Mouse (Mus musculus) limb, embryonic 14.5 days (tissue): ENCODE measurements at regions not wholly inside any gene's neighbourhood (a gene's known extent, or its start where the extent isn't known, plus 50 kb on each side); places are given as distances from the start of the nearest gene placed in this dataset.

Experiments used
- ATAC-seq: fragments of 200-750 bp; cut with Nextera tagmentation; 2 replicates; pipeline ENCODE4 v1.8.0; 2017; ENCODE audit warnings: low read depth, moderate number of reproducible peaks, moderate TSS enrichment; ENCODE audit not compliant: low FRiP score
- DNase-seq: peaks from one replicate; pipeline ENCODE4 v3.0.0-alpha.2; 2015; ENCODE audit warnings: low spot score
- H3K27ac ChIP-seq: fragments of 300-500 bp; sonication (generic); replicated peaks from 2 replicates; pipeline ENCODE4 v1.5.1; 2014; ENCODE audit warnings: low read depth, mild to moderate bottlenecking, low read length, moderate library complexity, mixed read lengths
- H3K27me3 ChIP-seq: fragments of 300-500 bp; sonication (generic); 2 replicates; pipeline ENCODE4 v1.6.1; 2014; ENCODE audit warnings: low read length, mixed read lengths; ENCODE audit not compliant: control insufficient read depth, insufficient read depth
- H3K36me3 ChIP-seq: fragments of 300-500 bp; sonication (generic); 2 replicates; pipeline ENCODE4 v1.6.1; 2014; ENCODE audit warnings: mild to moderate bottlenecking, low read length, moderate library complexity, mixed read lengths; ENCODE audit not compliant: control insufficient read depth, insufficient read depth
- H3K4me1 ChIP-seq: fragments of 300-500 bp; sonication (generic); 2 replicates; pipeline ENCODE4 v1.6.1; 2014; ENCODE audit warnings: antibody characterized with exemption, low read length, mixed read lengths; ENCODE audit not compliant: control insufficient read depth, insufficient read depth
- H3K4me2 ChIP-seq: fragments of 300-500 bp; sonication (generic); replicated peaks from 2 replicates; pipeline ENCODE4 v1.6.1; 2014; ENCODE audit warnings: low read depth, mild to moderate bottlenecking, low read length, moderate library complexity; ENCODE audit not compliant: severe bottlenecking
- H3K4me3 ChIP-seq: fragments of 300-500 bp; sonication (generic); replicated peaks from 2 replicates; pipeline ENCODE4 v1.5.1; 2014; ENCODE audit warnings: low read length
- H3K9ac ChIP-seq: fragments of 300-500 bp; sonication (generic); 2 replicates; pipeline ENCODE4 v1.6.1; 2014; ENCODE audit warnings: mild to moderate bottlenecking, low read depth, low read length, moderate library complexity; ENCODE audit not compliant: severe bottlenecking
- H3K9me3 ChIP-seq: fragments of 300-500 bp; sonication (generic); 2 replicates; pipeline ENCODE4 v1.6.1; 2016; ENCODE audit warnings: low read length; ENCODE audit not compliant: control insufficient read depth
- POLR2A ChIP-seq: fragments of 200-500 bp; IDR thresholded peaks from 2 replicates; pipeline ENCODE4 v1.8.0; 2012; ENCODE audit warnings: inconsistent platforms, mild to moderate bottlenecking, moderate library complexity, borderline replicate concordance; ENCODE audit not compliant: insufficient read depth, insufficient read length; ENCODE audit errors: extremely low read depth
- WGBS: fragments of 180-500 bp; shearing (Covaris S2); extraction: QIAGEN DNeasy Blood & Tissue Kit; methylation state at CpG from one replicate; pipeline ENCODE4 v1.1.7; 2014; 5-methylcytosine and 5-hydroxymethylcytosine counted together

DNA sequence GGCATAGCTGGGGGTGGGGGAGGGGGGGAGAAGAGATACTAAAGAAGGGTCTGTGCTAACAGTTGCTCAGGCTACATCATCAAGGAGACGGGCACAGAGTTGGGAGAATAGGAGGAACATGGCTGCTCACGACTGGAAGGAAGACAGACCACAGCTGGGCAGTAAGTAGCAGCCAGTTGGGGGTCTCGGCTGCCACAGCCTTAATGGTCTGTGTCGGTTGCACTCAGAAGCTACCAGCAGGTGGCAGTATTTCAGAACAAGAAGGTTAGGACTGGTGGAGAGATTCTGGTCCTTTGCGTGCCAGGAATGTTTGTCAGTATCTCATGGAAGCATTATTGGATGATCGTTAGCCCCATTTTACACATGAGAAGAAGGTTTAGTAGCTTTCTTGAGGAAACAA lies 185.9 kb downstream of the Cyp26b1 start:
- Histone ChIP-seq H3K9me3 (no peaks in the 10 kb centered on the region; the same call in 1 of the 2 replicates), H3K27me3 (no peaks in the 10 kb centered on the region), H3K4me2 (no peak overlapping the region), H3K4me3 (no peak overlapping the region), H3K4me1 (peaks cover 7% of the 10 kb centered on the region), H3K27ac (no peak overlapping the region), H3K9ac (no peak overlapping the region), H3K36me3 (no peaks in the 10 kb centered on the region)
- DNase-seq (peak; percentile 71), ATAC-seq (peak; percentile 72; the same call in 1 of the 2 replicates)
- no peak for TF ChIP-seq POLR2A
- 9% methylated on average over 6 of the region's 6 CpGs for WGBS

DNA sequence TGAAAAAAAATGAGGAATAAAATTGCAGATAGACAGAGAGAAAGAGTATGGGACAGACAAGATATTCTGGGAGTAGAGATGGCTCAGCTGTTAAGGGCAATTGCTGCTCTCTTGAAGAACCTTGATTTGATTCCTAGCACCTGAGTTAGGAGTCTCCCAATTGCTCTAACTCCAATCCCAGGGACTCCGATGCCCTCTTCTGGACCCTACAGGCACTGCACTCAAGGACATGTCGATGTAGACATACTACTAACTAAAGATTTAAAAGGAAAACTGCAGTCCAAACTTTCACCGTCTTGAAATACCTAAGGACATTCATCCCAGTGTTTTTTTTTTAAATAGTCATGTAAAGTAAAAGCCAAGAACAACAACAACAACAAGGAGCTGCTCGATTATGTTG lies 189.0 kb downstream of the Cyp26b1 start:
- Histone ChIP-seq H3K27ac (no peak overlapping the region), H3K4me3 (no peak overlapping the region), H3K36me3 (no peaks in the 10 kb centered on the region), H3K9ac (no peak overlapping the region), H3K4me2 (no peak overlapping the region), H3K27me3 (no peaks in the 10 kb centered on the region), H3K9me3 (no peaks in the 10 kb centered on the region; the same call in 1 of the 2 replicates), H3K4me1 (peaks cover 4% of the 10 kb centered on the region; the same call in 1 of the 2 replicates)
- no peak for TF ChIP-seq POLR2A
- DNase-seq (no peak), ATAC-seq (no peak)
- 57% methylated on average over 4 of the region's 4 CpGs for WGBS

DNA sequence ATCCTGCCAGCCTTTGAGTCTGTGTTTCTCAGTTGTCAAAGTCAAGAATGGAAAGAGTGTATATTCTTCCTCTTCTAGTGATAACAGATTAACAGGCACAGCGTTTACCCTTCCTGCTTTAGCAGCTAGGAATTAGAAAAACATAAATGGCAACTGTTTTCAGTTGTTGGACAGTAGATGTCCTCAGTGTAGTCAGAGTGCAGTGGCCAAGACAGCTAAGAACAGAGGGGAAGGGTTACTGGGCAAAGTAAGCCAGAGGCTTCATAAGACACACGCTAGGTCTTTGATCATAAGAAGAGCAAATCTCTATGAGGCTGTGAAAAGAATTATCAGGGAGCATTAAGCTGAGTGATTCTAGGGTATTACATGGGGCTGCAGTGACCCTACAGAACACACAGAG lies 191.3 kb downstream of the Cyp26b1 start:
- H3K9ac ChIP-seq: no peak overlapping the region
- no peaks in the 10 kb centered on the region for H3K36me3 ChIP-seq
- TF ChIP-seq POLR2A: no peak
- no peaks in the 10 kb centered on the region for H3K27me3 ChIP-seq
- DNase-seq (no peak), ATAC-seq (no peak)
- H3K4me1 ChIP-seq: peaks cover 4% of the 10 kb centered on the region; the same call in 1 of the 2 replicates
- H3K9me3 ChIP-seq: no peaks in the 10 kb centered on the region; the same call in 1 of the 2 replicates
- WGBS: 83% methylated on average over 2 of the region's 2 CpGs
- no peak overlapping the region for H3K27ac ChIP-seq
- H3K4me3 ChIP-seq: no peak overlapping the region
- H3K4me2 ChIP-seq: no peak overlapping the region

DNA sequence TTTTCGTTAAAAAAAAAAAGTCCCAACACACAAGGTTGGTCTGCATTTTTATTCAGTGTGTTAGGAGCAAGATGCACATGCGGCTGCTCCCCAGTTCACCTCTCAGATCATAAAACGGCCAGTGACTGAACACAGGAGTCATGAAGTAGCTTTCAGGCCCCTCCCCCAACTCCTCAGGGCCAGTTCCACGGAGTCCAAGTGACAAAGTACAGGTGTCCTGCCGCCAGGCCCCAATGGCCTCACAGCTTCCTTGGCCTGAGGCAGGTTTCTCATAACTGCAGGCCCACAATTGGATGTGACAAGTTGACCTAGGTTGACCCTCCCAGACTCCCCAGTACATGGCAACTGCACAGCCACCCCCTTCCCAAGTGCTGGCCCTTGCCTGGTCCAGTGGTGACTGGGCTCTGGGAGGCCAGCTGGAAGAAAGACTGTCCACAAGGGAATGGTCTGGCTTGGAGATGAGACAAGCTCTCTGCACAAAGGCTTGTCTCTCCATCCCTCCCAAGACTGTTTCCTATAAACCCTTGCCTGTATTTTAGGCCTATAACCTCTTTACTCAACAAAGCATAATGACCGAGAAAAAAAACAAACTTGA lies 199.1 kb downstream of the Cyp26b1 start:
- Histone ChIP-seq H3K9me3 (no peaks in the 10 kb centered on the region), H3K4me1 (peaks cover 15% of the 10 kb centered on the region), H3K4me3 (no peak overlapping the region), H3K36me3 (no peaks in the 10 kb centered on the region), H3K9ac (no peak overlapping the region), H3K27ac (no peak overlapping the region), H3K4me2 (no peak overlapping the region), H3K27me3 (no peaks in the 10 kb centered on the region)
- DNase-seq (no peak), ATAC-seq (no peak; the same call in 1 of the 2 replicates)
- no peak for TF ChIP-seq POLR2A
- 25% methylated on average over 6 of the region's 6 CpGs for WGBS

DNA sequence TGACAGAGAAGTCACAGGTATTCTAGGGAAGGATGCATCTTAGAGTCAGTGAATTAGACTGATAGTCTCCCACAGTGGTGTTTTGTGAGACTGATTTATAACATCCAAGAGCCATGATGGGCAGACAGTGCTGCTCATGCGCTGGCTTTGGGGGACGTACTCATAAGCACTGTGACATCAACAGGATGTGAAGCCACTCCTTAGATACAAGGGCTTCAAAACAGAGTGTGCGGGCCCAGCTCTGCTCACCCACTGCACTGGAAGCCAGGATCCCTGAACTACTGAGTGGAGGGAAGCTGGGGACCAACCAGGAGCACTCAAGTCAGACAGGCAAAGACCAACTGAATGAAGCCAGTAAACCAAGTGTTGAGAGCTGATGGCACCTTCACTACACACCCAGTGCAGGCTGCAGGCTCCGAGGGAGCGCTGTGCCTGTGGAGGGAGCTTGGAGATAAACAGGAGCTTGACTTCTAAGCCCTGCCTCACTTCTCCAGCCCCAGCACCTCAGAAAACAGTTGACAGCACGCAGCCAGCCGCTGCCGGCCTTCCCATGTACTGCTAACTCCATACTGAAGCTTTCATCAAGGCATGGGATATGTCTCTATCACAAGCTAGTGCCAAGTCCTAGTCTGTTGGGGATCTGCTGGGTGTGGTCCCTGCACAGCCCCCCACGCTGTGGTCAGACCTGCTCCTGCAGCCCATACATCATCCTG lies 200.0 kb downstream of the Cyp26b1 start:
- no peak overlapping the region for H3K9ac ChIP-seq
- no peak for ATAC-seq
- H3K27me3 ChIP-seq: no peaks in the 10 kb centered on the region
- H3K9me3 ChIP-seq: no peaks in the 10 kb centered on the region
- no peak overlapping the region for H3K27ac ChIP-seq
- TF ChIP-seq POLR2A: no peak
- DNase-seq: no peak
- peaks cover 15% of the 10 kb centered on the region for H3K4me1 ChIP-seq
- no peak overlapping the region for H3K4me3 ChIP-seq
- 65% methylated on average over 9 of the region's 9 CpGs for WGBS
- H3K4me2 ChIP-seq: no peak overlapping the region
- H3K36me3 ChIP-seq: no peaks in the 10 kb centered on the region
